Mouse (Mus musculus) brain, embryonic 14.5 days (tissue): ENCODE data around the gene Glipr2.
A peak's percentile ranks its signal among the peaks of the same experiment; 100 is the strongest.

ENCODE experiments used
- CTCF ChIP-seq: fragments of 200-500 bp; IDR thresholded peaks from 2 replicates; pipeline ENCODE4 v1.5.1; 2012; ENCODE audit warnings: inconsistent platforms, mild to moderate bottlenecking, moderate library complexity, borderline replicate concordance; ENCODE audit not compliant: insufficient read depth, insufficient read length; ENCODE audit errors: extremely low read depth
- POLR2A ChIP-seq: fragments of 200-500 bp; IDR thresholded peaks from 2 replicates; pipeline ENCODE4 v1.6.1; 2012; ENCODE audit warnings: mild to moderate bottlenecking, inconsistent platforms, borderline replicate concordance; ENCODE audit not compliant: poor library complexity, insufficient read depth, insufficient read length, severe bottlenecking; ENCODE audit errors: extremely low read depth

DNA sequence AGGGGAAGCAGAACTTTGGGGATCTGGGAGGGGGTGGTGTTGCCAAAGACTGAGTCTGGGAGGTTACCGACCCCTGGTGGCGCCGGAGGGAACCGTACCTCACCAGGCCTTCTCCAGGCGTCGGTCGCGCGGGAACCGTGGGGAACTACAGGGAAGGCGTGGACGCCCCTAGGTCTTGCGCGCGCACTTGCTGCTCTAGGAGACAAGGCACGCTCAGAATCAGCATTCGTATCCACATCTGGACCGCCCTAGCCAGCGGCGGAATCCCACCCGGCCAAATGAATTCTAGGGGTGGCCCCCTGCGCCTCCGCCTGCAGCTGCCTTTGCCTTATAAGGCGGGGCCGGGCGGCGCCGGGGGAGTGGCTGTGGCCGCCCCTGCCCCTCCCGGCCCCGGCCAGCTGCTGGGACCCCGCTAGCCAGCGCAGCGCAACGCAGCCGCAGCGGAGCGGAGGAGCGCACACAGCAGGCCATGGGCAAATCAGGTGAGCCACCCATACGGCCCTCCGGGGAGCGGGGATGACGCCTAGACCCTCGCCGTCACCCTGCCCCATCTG is at the start of gene Glipr2:
- TF ChIP-seq POLR2A (no peak), CTCF (peak; percentile 88)
